Mouse (Mus musculus) liver, embryonic 13.5 days (tissue): ENCODE measurements around the gene Capza1. TPM values are rescaled to one million over a fixed set of nuclear protein-coding genes. Genes with fewer than 3 reads are reported as not detected.
A peak's percentile ranks its signal among the peaks of the same experiment; 100 is the strongest.
"Not testable (repeated sequence)": the region's sequence is repeated elsewhere in the genome, so short reads cannot be mapped to it uniquely, and the experiment has no call there.

Source experiments
- ATAC-seq: fragments of 200-750 bp; cut with Nextera tagmentation; 2 replicates; pipeline ENCODE4 v1.8.0; 2017; ENCODE audit warnings: low read depth, mild to moderate bottlenecking, moderate number of reproducible peaks, moderate library complexity
- DNase-seq: peaks from one replicate; pipeline ENCODE4 v3.0.0; 2022
- H3K27ac ChIP-seq: fragments of 300-500 bp; sonication (generic); 2 replicates; pipeline ENCODE4 v1.5.1; 2015; ENCODE audit warnings: moderate library complexity, mild to moderate bottlenecking, inconsistent platforms
- H3K27me3 ChIP-seq: fragments of 300-500 bp; sonication (generic); 2 replicates; pipeline ENCODE4 v1.6.1; 2015; ENCODE audit warnings: mild to moderate bottlenecking, inconsistent platforms
- H3K36me3 ChIP-seq: fragments of 300-500 bp; sonication (generic); 2 replicates; pipeline ENCODE4 v1.6.1; 2015; ENCODE audit warnings: mild to moderate bottlenecking, inconsistent platforms
- H3K4me1 ChIP-seq: fragments of 300-500 bp; sonication (generic); replicated peaks from 2 replicates; pipeline ENCODE4 v1.6.1; 2015; ENCODE audit warnings: inconsistent platforms
- H3K4me2 ChIP-seq: fragments of 300-500 bp; sonication (generic); 2 replicates; pipeline ENCODE4 v1.6.1; 2015; ENCODE audit warnings: inconsistent platforms, mild to moderate bottlenecking, moderate library complexity
- H3K4me3 ChIP-seq: fragments of 300-500 bp; sonication (generic); replicated peaks from 2 replicates; pipeline ENCODE4 v1.5.1; 2015; ENCODE audit warnings: mild to moderate bottlenecking, inconsistent platforms
- H3K9ac ChIP-seq: fragments of 300-500 bp; sonication (generic); 2 replicates; pipeline ENCODE4 v1.6.1; 2015; ENCODE audit warnings: mild to moderate bottlenecking, inconsistent platforms
- H3K9me3 ChIP-seq: fragments of 300-500 bp; sonication (generic); replicated peaks from 2 replicates; pipeline ENCODE4 v1.6.1; 2016; ENCODE audit warnings: inconsistent platforms
- WGBS: fragments of 180-500 bp; shearing (Covaris S2); methylation state at CpG from one replicate; pipeline ENCODE4 v1.1.7; 2015; ENCODE audit not compliant: insufficient replicate concordance; 5-methylcytosine and 5-hydroxymethylcytosine counted together
- polyA plus RNA-seq: library from polyadenylated mRNA; unstranded; fragments of >200 nt; fragmentation: Nextera tagmentation; extraction: Ambion mirVana; gene quantifications from 2 replicates; pipeline ENCODE4 v1.2.1, GENCODE M21; 2015

Capza1 gene
- 98.0 and 121 TPM in 2 replicates for polyA plus RNA-seq

- Histone ChIP-seq H3K4me2 (peak within 1 kb of the TSS; percentile 81), H3K9me3 (no peaks in the 10 kb centered on the region), H3K27me3 (no peaks in the 10 kb centered on the region), H3K4me1 (peaks cover 54% of the 10 kb centered on the region), H3K27ac (peak within 1 kb of the TSS; percentile 90), H3K36me3 (peaks cover 8% of the 10 kb centered on the region), H3K4me3 (peak within 1 kb of the TSS; percentile 72), H3K9ac (peak within 1 kb of the TSS; percentile 89)
- WGBS = under 1% methylated on average over 43 of the region's 43 CpGs
- ATAC-seq (peak; percentile 91), DNase-seq (peak; percentile 82)
Observed at GRCm38 (mm10) chr3:104863786-104864650, at the start of gene Capza1, which contains the start of gene St7l. Gene Capza1 (minus strand): TSS chr3:104864505. Gene St7l (plus strand): TSS chr3:104864005.

- DNase-seq (no peak), ATAC-seq (no peak)
- H3K4me2 ChIP-seq = no peak overlapping the region
- H3K27me3 ChIP-seq = no peaks in the 10 kb centered on the region
- H3K27ac ChIP-seq = no peak overlapping the region
- H3K36me3 ChIP-seq = peaks cover 4% of the 10 kb centered on the region; the same call in 1 of the 2 replicates
- H3K4me1 ChIP-seq = no peaks in the 10 kb centered on the region
- no peak overlapping the region for H3K4me3 ChIP-seq
- WGBS = 86% methylated on average over 6 of the region's 6 CpGs
- no peaks in the 10 kb centered on the region for H3K9me3 ChIP-seq
- no peak overlapping the region for H3K9ac ChIP-seq
Observed at GRCm38 (mm10) chr3:104909195-104909594, 44.9 kb upstream of the Capza1 start.

DNA sequence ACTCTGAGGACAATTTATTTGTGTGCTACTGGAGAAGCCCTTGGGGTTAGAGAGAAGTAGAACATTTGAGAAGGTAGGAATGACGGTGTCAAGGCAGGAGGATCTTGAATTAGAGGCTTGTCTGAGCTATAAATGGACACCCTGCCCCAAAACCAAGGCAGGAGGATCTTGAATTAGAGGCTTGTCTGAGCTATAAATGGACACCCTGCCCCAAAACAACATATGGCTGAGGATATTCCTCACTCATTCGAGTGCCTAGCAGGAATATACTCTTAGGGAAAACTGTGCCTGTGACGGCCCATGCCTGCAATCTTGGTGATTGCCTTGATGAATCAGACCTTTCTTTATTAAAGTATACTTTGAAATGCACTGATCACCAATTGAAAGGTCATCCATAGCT lies 41.7 kb upstream of the Capza1 start:
- Histone ChIP-seq H3K36me3 (no peaks in the 10 kb centered on the region), H3K27ac (no peak overlapping the region), H3K4me1 (no peaks in the 10 kb centered on the region), H3K9me3 (no peaks in the 10 kb centered on the region), H3K9ac (no peak overlapping the region), H3K4me2 (no peak overlapping the region), H3K4me3 (no peak overlapping the region), H3K27me3 (no peaks in the 10 kb centered on the region)
- no peak for ATAC-seq
- DNase-seq = no peak
- 72% methylated on average over 3 of the region's 3 CpGs for WGBS

GRCm38 (mm10) chr3:104905389-104905788 lies 41.1 kb upstream of the Capza1 start:
- H3K36me3 ChIP-seq = no peaks in the 10 kb centered on the region
- no peak overlapping the region for H3K27ac ChIP-seq
- no peaks in the 10 kb centered on the region for H3K4me1 ChIP-seq
- no peak overlapping the region for H3K4me2 ChIP-seq
- no peak overlapping the region for H3K4me3 ChIP-seq
- H3K9me3 ChIP-seq = no peaks in the 10 kb centered on the region
- WGBS = 68% methylated on average over 4 of the region's 4 CpGs
- no peak overlapping the region for H3K9ac ChIP-seq
- ATAC-seq (no peak), DNase-seq (no peak)
- H3K27me3 ChIP-seq = no peaks in the 10 kb centered on the region

- no peaks in the 10 kb centered on the region for H3K4me1 ChIP-seq
- no peaks in the 10 kb centered on the region for H3K9me3 ChIP-seq
- 87% methylated on average over 4 of the region's 4 CpGs for WGBS
- H3K36me3 ChIP-seq = peaks cover 13% of the 10 kb centered on the region
- H3K9ac ChIP-seq = no peak overlapping the region
- no peaks in the 10 kb centered on the region for H3K27me3 ChIP-seq
- no peak for DNase-seq
- H3K27ac ChIP-seq = no peak overlapping the region
- no peak overlapping the region for H3K4me3 ChIP-seq
- ATAC-seq = no peak
- no peak overlapping the region for H3K4me2 ChIP-seq
Observed at GRCm38 (mm10) chr3:104901154-104901553, 36.8 kb upstream of the Capza1 start.

DNA sequence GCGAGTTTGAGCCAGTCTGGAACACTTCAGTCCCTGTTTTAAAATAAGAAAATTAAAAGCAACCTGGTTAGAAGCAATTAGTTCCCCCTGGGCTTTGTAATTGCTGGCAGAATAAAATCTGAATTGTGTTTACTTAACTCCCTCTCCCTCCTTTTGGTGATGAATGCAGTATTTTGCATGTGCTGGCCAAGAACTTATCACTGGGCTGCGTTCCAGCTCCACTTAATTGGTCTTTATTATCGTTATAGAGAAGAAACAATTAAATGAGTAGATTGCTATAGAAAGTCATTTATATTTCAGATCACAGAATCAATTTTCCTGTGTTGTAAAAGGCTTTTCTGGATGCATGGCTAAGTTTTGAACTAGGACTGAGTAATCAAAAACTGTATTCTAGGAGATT lies 31.8 kb upstream of the Capza1 start:
- H3K36me3 ChIP-seq = peaks cover 30% of the 10 kb centered on the region
- H3K27me3 ChIP-seq = no peaks in the 10 kb centered on the region
- no peak overlapping the region for H3K27ac ChIP-seq
- no peak for ATAC-seq
- H3K4me1 ChIP-seq = no peaks in the 10 kb centered on the region
- no peaks in the 10 kb centered on the region for H3K9me3 ChIP-seq
- H3K4me3 ChIP-seq = no peak overlapping the region
- 87% methylated on average over 3 of the region's 3 CpGs for WGBS
- H3K9ac ChIP-seq = no peak overlapping the region
- DNase-seq = no peak
- no peak overlapping the region for H3K4me2 ChIP-seq

DNA sequence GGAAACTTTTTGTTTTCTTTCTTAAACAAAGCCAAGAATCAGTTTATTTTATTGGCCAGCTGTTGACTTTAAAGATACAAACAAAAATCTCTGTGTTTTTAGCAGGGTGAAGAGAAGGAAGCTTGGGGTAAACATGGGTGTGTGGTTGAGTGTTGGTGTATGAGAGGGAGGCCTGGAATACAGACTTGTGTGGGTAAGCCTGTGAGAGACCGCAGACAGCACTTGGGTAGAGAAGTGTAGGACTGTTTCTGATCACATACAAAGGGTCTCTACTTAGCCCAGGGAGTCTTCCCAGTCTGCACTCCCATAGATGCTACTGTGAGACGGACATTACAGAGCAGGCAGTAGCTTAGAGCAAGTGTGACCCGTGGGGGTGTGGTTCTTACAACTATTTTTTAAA lies 24.3 kb upstream of the Capza1 start:
- Histone ChIP-seq H3K4me1 (no peaks in the 10 kb centered on the region), H3K4me3 (no peak overlapping the region), H3K9ac (no peak overlapping the region), H3K36me3 (peaks cover 31% of the 10 kb centered on the region), H3K4me2 (no peak overlapping the region), H3K9me3 (no peaks in the 10 kb centered on the region), H3K27ac (no peak overlapping the region), H3K27me3 (no peaks in the 10 kb centered on the region)
- no peak for ATAC-seq
- whole genome bisulfite sequencing = 83% methylated on average over 3 of the region's 3 CpGs
- DNase-seq = no peak

DNA sequence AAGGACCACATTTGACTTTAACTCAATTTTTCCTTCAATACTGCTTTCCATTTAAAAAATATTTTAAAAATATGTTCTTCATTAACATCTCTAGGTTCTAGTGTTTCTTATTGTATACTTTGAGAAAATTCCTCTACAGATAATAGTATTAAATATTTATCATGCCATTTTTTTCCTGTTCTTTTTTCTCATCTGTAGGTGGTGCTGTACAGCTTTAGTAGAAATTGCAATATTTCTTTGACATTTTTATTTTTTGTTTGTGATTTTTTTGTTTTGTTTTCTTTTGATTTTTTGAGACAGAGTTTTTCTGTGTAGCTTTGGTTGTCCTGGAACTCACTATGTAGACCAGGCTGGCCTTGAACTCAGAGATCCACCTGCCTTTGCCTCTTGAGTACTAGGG lies 5.3 kb upstream of the Capza1 start:
- Histone ChIP-seq H3K9ac (no peak overlapping the region), H3K4me2 (no peak overlapping the region), H3K27me3 (no peaks in the 10 kb centered on the region), H3K9me3 (no peaks in the 10 kb centered on the region), H3K36me3 (peaks cover 46% of the 10 kb centered on the region), H3K4me1 (peaks cover 14% of the 10 kb centered on the region), H3K27ac (no peak overlapping the region), H3K4me3 (no peak overlapping the region)
- DNase-seq = no peak
- ATAC-seq = no peak

- peak overlapping the region; percentile 90; the same call in 1 of the 2 replicates for H3K27ac ChIP-seq
- H3K4me2 ChIP-seq = peak overlapping the region; percentile 81
- peak overlapping the region; percentile 89 for H3K9ac ChIP-seq
- H3K36me3 ChIP-seq = peaks cover 21% of the 10 kb centered on the region
- not testable (repeated sequence) for ATAC-seq, H3K27me3 ChIP-seq, DNase-seq, H3K4me3 ChIP-seq, H3K9me3 ChIP-seq
- peaks cover 32% of the 10 kb centered on the region for H3K4me1 ChIP-seq
Observed at GRCm38 (mm10) chr3:104866674-104867073, 2.4 kb upstream of the Capza1 start.

DNA sequence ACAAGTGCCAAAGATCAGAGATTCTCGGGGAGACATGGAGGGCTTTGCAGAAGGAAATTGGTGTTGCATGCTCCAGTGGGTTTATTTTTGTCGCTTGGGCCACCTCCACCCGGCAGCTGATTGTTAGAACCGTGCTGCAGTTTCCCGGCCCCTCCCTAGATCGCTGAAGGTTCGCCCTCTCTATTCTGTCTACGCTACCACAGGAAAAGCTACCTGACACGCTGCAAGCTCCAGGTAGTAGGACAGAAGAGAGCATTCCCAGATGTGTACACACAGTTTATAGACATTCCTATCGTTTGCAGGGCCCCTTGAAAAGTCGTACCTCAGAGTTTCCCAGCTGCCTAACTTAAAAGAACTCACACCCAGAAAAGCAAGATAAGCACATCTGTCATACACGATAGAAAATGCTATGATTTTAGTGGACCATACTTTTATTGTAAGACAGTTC lies 1.1 kb upstream of the Capza1 start:
- Histone ChIP-seq H3K4me1 (peaks cover 44% of the 10 kb centered on the region), H3K9ac (peak overlapping the region; percentile 89), H3K4me2 (peak overlapping the region; percentile 81), H3K9me3 (no peaks in the 10 kb centered on the region), H3K4me3 (peak overlapping the region; percentile 72), H3K27me3 (no peaks in the 10 kb centered on the region), H3K27ac (peak overlapping the region; percentile 90), H3K36me3 (peaks cover 10% of the 10 kb centered on the region)
- DNase-seq = peak; percentile 53
- ATAC-seq = peak; percentile 43
- under 1% methylated on average over 12 of the region's 12 CpGs for WGBS

- Histone ChIP-seq H3K4me2 (peak overlapping the region; percentile 81), H3K4me1 (peaks cover 49% of the 10 kb centered on the region), H3K9ac (peak overlapping the region; percentile 89), H3K9me3 (no peaks in the 10 kb centered on the region), H3K36me3 (peaks cover 8% of the 10 kb centered on the region), H3K27ac (peak overlapping the region; percentile 90), H3K4me3 (peak overlapping the region; percentile 72), H3K27me3 (no peaks in the 10 kb centered on the region)
- WGBS = under 1% methylated on average over 48 of the region's 48 CpGs
- ATAC-seq (peak; percentile 65), DNase-seq (peak; percentile 70)
Observed at GRCm38 (mm10) chr3:104864651-104865340, 491 bp upstream of the Capza1 start.
